Mouse (Mus musculus): ENCODE data around the gene Rap1gap.

- TF ChIP-seq MYOD1 (IDR thresholded peaks at IDR 0.05; ENCODE audit: control insufficient read depth, insufficient read length, low read depth): peak; percentile 35
- no peak for TF ChIP-seq CTCF (IDR thresholded peaks at IDR 0.05; ENCODE audit: control insufficient read depth, insufficient read depth, insufficient read length)
- TF ChIP-seq CEBPB (IDR thresholded peaks at IDR 0.05; ENCODE audit: low read depth): no peak
- TF ChIP-seq MYOG (IDR thresholded peaks at IDR 0.05; ENCODE audit: control insufficient read depth, extremely low read depth, insufficient read length): no peak
- TF ChIP-seq USF1 (IDR thresholded peaks at IDR 0.05; ENCODE audit: low read depth): no peak
- TF ChIP-seq MAX (IDR thresholded peaks at IDR 0.05): no peak
- no peak for TF ChIP-seq FOSL1 (IDR thresholded peaks at IDR 0.05; ENCODE audit: insufficient read depth, low read length, poor library complexity, severe bottlenecking)
Observed at GRCm38 (mm10) chr4:137647648-137648047, 16.9 kb upstream of the Rap1gap start.

Measured in C2C12 (cell line).